Mouse (Mus musculus): ENCODE measurements at regions not wholly inside any gene's neighbourhood (a gene's known extent, or its start where the extent isn't known, plus 50 kb on each side); places are given as distances from the start of the nearest gene placed in this dataset.

DNA sequence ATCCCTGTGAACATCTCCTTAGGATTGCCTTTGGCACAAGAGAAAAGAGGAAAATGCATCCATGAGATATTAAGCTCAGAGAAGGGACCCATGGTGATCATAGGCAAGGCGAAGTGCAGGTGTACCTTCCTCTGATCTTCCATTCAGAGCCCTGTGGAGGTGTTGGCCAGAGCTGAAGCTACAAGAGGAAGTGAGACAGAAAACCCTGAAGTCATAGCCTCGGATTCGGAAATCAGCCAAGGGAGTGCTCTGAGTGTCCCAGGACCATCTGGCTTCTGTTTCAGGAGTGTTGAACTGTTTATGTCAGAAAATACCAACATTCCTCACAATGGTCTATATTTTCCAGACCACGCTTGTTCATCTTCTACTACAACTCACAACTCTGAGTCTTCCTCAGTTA lies 271.6 kb downstream of the Ccser2 start:
- no peak for TF ChIP-seq POLR2A (IDR thresholded peaks at IDR 0.05; ENCODE audit: borderline replicate concordance, extremely low read depth, insufficient read depth, insufficient read length, poor library complexity, severe bottlenecking)
- TF ChIP-seq CTCF (IDR thresholded peaks at IDR 0.05; ENCODE audit: borderline replicate concordance, extremely low read depth, insufficient read depth, insufficient read length): no peak

Data from brain, embryonic 14.5 days (tissue).